Mouse (Mus musculus) lung, postnatal 4 days (tissue): Measurements from ENCODE around the gene Tspan31.

Experiments used
- DNase-seq, 2 experiments: peaks; one replicate each; pipeline ENCODE4 v3.0.0; 2021

Tspan31 gene

DNA sequence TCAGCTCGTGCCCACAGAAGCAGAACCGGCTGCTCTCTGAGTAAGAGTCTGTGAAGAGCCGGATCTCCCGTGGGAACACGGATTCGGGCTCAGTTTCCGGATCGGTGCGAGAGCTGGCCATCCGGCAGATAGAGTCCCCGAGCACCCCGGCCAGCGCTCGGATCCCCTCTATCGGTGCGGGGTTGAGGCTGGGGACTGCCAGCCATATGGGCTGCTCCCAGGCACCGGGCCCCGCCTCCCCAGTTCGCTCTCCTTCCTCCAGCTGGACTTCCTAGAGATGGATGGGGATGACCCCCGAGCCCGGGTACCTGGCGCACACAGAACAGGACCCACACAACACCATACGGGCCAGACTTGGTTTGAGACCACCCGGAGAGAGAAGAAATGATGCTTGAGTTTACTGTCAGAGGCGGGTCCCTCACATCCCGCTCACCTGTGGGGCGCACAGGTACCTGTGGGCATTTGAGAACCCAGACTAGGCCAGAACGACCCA lies 28.7 kb downstream of the Tspan31 start, which contains the start of the genes Mettl1 and Eef1akmt3:
Mettl1 (plus strand) TSS at position 141 of the 493 bp plus-strand sequence.
Eef1akmt3 (minus strand) TSS at position 240 of the 493 bp plus-strand sequence.
- peak; percentile 49 for DNase-seq

DNA sequence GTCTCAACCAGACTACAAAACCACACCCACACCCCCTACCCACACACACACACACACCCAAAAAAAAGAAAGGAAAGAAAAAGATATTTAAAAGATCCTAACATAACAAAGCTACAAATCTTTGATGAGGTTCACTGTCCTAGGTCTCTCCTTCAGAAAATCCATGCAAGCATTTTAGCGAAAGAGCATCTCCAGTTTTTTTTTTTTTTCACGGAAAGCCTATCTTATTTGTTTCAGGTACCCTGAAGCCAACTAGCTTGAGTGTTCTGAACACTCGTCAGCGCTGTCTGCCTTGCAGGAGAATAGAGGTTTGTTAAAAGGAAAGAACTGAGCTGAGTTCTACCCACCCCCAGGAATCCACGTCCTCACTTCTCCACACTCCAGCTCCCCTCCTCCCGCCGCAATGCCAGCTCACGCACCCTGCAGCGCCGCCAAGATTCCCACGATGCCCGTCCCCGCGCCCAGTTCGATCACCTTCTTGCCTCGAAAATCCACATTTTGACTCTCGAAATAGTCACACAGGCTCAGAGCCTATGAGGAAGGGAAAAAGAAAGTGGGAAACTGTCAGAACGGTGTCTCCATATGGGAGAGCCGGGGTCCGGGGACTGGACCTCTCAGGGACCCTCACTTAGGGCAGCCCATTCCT lies 29.4 kb downstream of the Tspan31 start:
- no peak for DNase-seq

GRCm38 (mm10) chr10:127037641-127038040 lies 32.4 kb downstream of the Tspan31 start:
- no peak for DNase-seq

GRCm38 (mm10) chr10:127036273-127036672 lies 33.8 kb downstream of the Tspan31 start:
- no peak for DNase-seq

DNA sequence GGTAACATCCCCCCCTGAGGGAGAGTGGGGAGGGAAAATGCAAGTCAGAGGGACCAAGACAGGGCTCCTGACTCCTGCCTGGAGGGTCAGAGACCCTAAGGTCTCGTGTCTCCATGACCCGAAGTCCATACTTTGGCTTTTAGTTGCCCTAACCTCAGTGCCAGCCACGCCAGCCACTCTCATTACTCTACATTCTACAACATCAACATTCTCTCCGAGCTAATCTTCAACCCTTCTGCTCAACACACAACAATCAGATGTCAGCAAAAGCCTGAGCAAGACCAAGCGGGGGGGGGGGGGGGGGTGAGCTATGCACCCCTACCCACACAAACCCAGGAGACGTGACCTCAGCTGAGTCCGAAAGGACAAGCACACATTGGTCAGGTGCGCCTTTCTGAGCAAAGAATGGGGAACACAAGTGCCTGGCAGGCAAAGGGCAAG lies 36.7 kb downstream of the Tspan31 start:
- DNase-seq, result no peak

DNA sequence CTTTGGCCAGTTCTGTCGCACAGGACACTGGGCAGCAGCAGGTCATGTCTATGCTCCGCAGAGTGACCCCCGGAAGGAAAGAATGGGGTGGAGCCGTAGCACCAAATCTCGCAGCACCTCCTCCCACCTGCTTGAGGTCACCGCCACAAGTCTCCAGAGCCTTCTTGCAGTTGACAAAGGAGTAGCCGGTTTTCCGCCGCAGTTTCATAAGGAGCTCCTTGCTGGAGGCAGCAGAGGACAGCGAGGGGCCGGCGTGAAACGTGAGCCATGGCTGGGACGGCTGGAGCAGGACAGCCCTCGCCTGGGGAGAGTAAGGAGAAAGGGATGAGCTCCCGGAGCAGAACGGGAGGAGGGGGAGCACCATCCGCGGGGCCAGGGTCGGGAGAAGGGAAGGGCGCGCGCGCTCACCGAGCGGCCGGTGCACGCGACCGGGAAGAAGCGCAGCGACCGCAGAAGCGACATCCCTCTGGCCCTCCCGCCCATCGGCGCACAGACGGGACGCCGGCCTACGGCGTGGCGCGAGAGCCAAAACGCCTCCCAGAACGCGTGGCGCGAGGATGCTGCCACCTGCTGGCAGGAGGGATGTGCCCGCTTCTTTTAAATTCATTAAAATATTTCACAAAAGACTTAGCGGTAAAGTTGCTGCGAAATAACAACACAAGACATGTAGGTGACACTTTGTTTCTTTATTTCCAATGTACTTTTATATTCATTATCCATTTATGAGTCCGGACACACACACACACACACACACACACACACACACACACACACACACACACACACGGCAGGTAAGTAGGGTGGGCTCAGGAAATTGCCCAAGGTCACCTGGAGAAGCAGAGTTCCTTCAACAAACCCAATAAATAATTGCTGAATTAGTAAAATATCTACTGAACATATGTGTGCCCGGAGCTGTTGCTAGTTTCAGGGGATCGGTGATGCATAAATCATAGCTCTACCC lies 39.4 kb downstream of the Tspan31 start, which contains the start of gene Tsfm:
Tsfm (minus strand) TSS at position 505 of the 961 bp plus-strand sequence.
- DNase-seq, result peak; percentile 92 to 95

DNA sequence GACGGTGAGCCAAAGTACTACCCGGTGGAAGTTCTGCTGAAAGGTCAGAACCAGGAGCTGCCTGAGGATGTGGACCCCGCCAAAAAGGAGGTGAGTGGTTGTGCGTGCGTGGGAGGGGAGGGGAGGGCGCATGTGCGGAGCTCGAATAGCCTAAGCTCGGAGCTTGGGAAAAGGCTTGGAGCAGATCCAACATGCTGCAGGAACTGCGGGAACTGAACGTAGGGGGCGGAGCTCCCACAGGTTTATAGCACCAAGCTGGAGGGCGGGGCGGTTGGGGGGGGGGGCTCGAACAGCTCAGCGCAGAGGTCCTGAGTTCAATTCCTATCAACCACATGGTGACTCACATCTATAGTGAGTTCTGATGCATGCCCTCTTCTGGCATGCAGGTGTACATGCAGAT lies 51.6 kb downstream of the Tspan31 start:
- no peak for DNase-seq
